In the genomic region with DNA sequence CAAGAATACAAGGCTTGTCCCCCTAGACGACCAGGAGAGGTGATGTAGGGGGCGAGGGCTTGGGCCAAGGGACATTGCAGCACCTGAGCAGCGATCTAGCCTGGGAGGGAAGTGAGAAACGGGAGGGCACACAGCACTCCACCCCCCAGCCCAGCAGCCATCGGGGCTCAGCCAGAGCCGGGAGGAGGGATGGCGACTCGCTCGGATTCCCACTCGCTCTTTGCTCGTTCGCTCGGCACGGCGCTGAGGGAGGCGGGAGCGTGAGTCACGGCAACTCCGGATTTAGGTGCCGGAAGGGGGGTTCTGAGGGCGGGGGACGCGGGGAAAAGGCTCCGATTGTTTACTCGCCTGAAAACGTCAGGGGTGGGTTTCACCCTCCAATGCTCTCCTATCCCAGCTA, we compare ENCODE assay signal across 8 mouse cellular contexts. TPM values are rescaled to one million over a fixed set of nuclear protein-coding genes. Genes with fewer than 3 reads are reported as not detected.
DNase-seq lines count a peak whose midpoint lies in the region; ATAC-seq lines count a peak whose summit lies in the region.

No protein-coding gene starts in this region.

- H3K4me1 ChIP-seq in neural tube, embryonic 14.5 days (ENCODE audit: control insufficient read depth, insufficient read depth, low read length), result peaks cover 15% of the 10 kb centered on the region

- 0 out of 2 replicates have a peak overlapping the region, but pooled peaks have one; percentile 21 for H3K9ac ChIP-seq in neural tube, embryonic 14.5 days (replicated peaks; ENCODE audit: low read depth, low read length)

- peak overlapping the region; percentile 32; the same call in 1 of the 2 replicates for H3K4me2 ChIP-seq in neural tube, embryonic 14.5 days (ENCODE audit: low read depth, low read length)

- no peaks in the 10 kb centered on the region for H3K9me3 ChIP-seq in neural tube, embryonic 14.5 days (ENCODE audit: control insufficient read depth, low read length)

- no peak overlapping the region for H3K27ac ChIP-seq in neural tube, embryonic 14.5 days (ENCODE audit: low read depth, low read length)

- H3K27me3 ChIP-seq in neural tube, embryonic 14.5 days (ENCODE audit: control insufficient read depth, insufficient read depth, low read length), result peaks cover 41% of the 10 kb centered on the region

- DNase-seq in layer of hippocampus, adult 11-12 months (ENCODE audit: low spot score), result peak; percentile 58
- no peak for DNase-seq in layer of hippocampus, adult 9-10 months (ENCODE audit: low spot score)
- peak; percentile 25 for DNase-seq in T-cell, adult 2 months (ENCODE audit: low spot score)
- DNase-seq in layer of hippocampus, postnatal 36 days, result peak; percentile 53 to 54
- DNase-seq in spleen, adult 18-20 months, result no peak

- no peak overlapping the region for H3K4me3 ChIP-seq in neural tube, embryonic 14.5 days (ENCODE audit: low read depth, low read length)

- peak; percentile 43 for ATAC-seq in frontal cortex, adult (ENCODE audit: low TSS enrichment)
- ATAC-seq in neural tube, embryonic 14.5 days (ENCODE audit: low read depth), result no peak
- ATAC-seq in erythroblast, adult 5-6 weeks (replicated peaks; ENCODE audit: low FRiP score, poor library complexity, severe bottlenecking), result no peak

- H3K36me3 ChIP-seq in neural tube, embryonic 14.5 days (ENCODE audit: control insufficient read depth, insufficient read depth, low read length), result no peaks in the 10 kb centered on the region

- WGBS in neural tube, embryonic 14.5 days, result under 1% methylated on average over 25 of the region's 26 CpGs

RNA-seq across cellular contexts. Expression of gene Pde4a, which starts 1.4 kb away (rescaled TPM):
- 10 to 100 TPM; 84.2 to 86.8 TPM for total RNA-seq in layer of hippocampus, postnatal 36 days (2021)
- polyA plus RNA-seq in neural tube, embryonic 14.5 days (2014; fragmentation: Nextera tagmentation; extraction: Ambion mirVana), result 27.5 and 35.3 TPM in 2 replicates
- total RNA-seq in erythroblast, adult 5-6 weeks (2015; ENCODE audit: low replicate concordance), result 2.5 and 2.7 TPM in 2 replicates
- 0.77 and 1.1 TPM in 2 replicates for total RNA-seq in erythroblast, adult 5-6 weeks (2017; ENCODE audit: low replicate concordance)

RNA-seq across cellular contexts. Expression of gene Cdc37, which starts 14.3 kb away (rescaled TPM):
- total RNA-seq in layer of hippocampus, postnatal 36 days (2021), result 100 to 1,000 TPM; 142 to 150 TPM
- polyA plus RNA-seq in neural tube, embryonic 14.5 days (2014; fragmentation: Nextera tagmentation; extraction: Ambion mirVana), result 190 and 219 TPM in 2 replicates
- total RNA-seq in erythroblast, adult 5-6 weeks (2015; ENCODE audit: low replicate concordance), result 21.9 and 29.8 TPM in 2 replicates
- 35.5 and 75.3 TPM in 2 replicates for total RNA-seq in erythroblast, adult 5-6 weeks (2017; ENCODE audit: low replicate concordance)

RNA-seq across cellular contexts. Expression of gene Tyk2, which starts 33.0 kb away (rescaled TPM):
- 10 to 100 TPM; 14.6 to 18.0 TPM for total RNA-seq in layer of hippocampus, postnatal 36 days (2021)
- polyA plus RNA-seq in neural tube, embryonic 14.5 days (2014; fragmentation: Nextera tagmentation; extraction: Ambion mirVana), result 7.9 and 10.2 TPM in 2 replicates
- 2.7 and 4.2 TPM in 2 replicates for total RNA-seq in erythroblast, adult 5-6 weeks (2015; ENCODE audit: low replicate concordance)
- 3.3 and 5.3 TPM in 2 replicates for total RNA-seq in erythroblast, adult 5-6 weeks (2017; ENCODE audit: low replicate concordance)

Comparison
In these comparisons a context has a peak if more than half of its experiments do, and no peak if none do; other contexts are left out.
1. DNase-seq: peak in layer of hippocampus, adult 11-12 months (single experiment), T-cell, adult 2 months (single experiment) and layer of hippocampus, postnatal 36 days (2 of 2); none in layer of hippocampus, adult 9-10 months (single experiment) and spleen, adult 18-20 months (0 of 2).
2. RNA of gene Pde4a, which starts 1.4 kb away (total RNA-seq): 84.2 to 86.8 TPM in layer of hippocampus, postnatal 36 days; 0.77 to 2.7 TPM in erythroblast, adult 5-6 weeks; every median in the first group is over 10 times any median in the second.